Mouse (Mus musculus) T-cell, adult 2 months (primary cell): ENCODE measurements around the gene Phex.

Source experiments
- DNase-seq: peaks from one replicate; pipeline ENCODE4 v3.0.0; 2022; ENCODE audit warnings: low spot score

Phex gene

GRCm38 (mm10) chrX:157307411-157307810 lies 107.7 kb downstream of the Phex start:
- no peak for DNase-seq

- no peak for DNase-seq
These were observed 108.2 kb downstream of the Phex start for GRCm38 (mm10) chrX:157306796-157307405.

- DNase-seq = no peak
These were observed 109.3 kb downstream of the Phex start for GRCm38 (mm10) chrX:157305852-157306232.

GRCm38 (mm10) chrX:157305193-157305851 lies 109.8 kb downstream of the Phex start:
- DNase-seq = no peak

- DNase-seq = no peak
These were observed 122.7 kb downstream of the Phex start for GRCm38 (mm10) chrX:157292411-157292810.

- no peak for DNase-seq
These were observed 138.5 kb downstream of the Phex start for GRCm38 (mm10) chrX:157276581-157276980.

- DNase-seq = no peak
These were observed 141.8 kb downstream of the Phex start for GRCm38 (mm10) chrX:157273291-157273690.

- no peak for DNase-seq
These were observed 143.5 kb downstream of the Phex start for GRCm38 (mm10) chrX:157271609-157272008.

GRCm38 (mm10) chrX:157269726-157270305 lies 145.3 kb downstream of the Phex start:
- DNase-seq = no peak

GRCm38 (mm10) chrX:157268141-157268540 lies 147.0 kb downstream of the Phex start:
- no peak for DNase-seq

GRCm38 (mm10) chrX:157202736-157203135 lies 212.4 kb downstream of the Phex start:
- no peak for DNase-seq

GRCm38 (mm10) chrX:157184167-157184566 lies 230.9 kb downstream of the Phex start:
- DNase-seq = no peak

- DNase-seq = no peak
These were observed 234.3 kb downstream of the Phex start for GRCm38 (mm10) chrX:157180845-157181244.

- DNase-seq = no peak
These were observed 251.0 kb downstream of the Phex start for GRCm38 (mm10) chrX:157164142-157164541.

- DNase-seq = no peak
These were observed 251.7 kb downstream of the Phex start for GRCm38 (mm10) chrX:157163394-157163793.

- DNase-seq = no peak
These were observed 270.4 kb downstream of the Phex start for GRCm38 (mm10) chrX:157144675-157145074.

GRCm38 (mm10) chrX:157139601-157140000 lies 275.5 kb downstream of the Phex start:
- DNase-seq = no peak
